Comparison of ENCODE assay signal across 25 mouse cellular contexts in genomic region chr1:54480491-54480890, GRCm38 (mm10).
"Had no signal": no experiment of that assay in that cellular context is flagged by ENCODE, and none has a peak within 500 bp of the region (broad histone marks: within the 10 kb centered on the region; RNA-seq: fewer than 3 reads in every experiment).

No protein-coding gene starts in this region.

- H3K27me3 ChIP-seq: heart, embryonic 12.5 days; hindbrain, embryonic 12.5 days; intestine, embryonic 15.5 days; limb, embryonic 13.5 days; limb, embryonic 15.5 days; liver, embryonic 12.5 days had no signal

- H3K9me3 ChIP-seq: heart, embryonic 12.5 days; hindbrain, embryonic 12.5 days; intestine, embryonic 15.5 days; limb, embryonic 13.5 days; limb, embryonic 15.5 days; liver, embryonic 12.5 days had no signal

- ATAC-seq: hindbrain, embryonic 16.5 days; inflammation-experienced regulatory T-cells, adult 6 months; intestine, embryonic 15.5 days; intestine, postnatal 0 days; liver, embryonic 12.5 days had no signal

- H3K4me1 ChIP-seq: heart, embryonic 12.5 days; hindbrain, embryonic 10.5 days; hindbrain, embryonic 12.5 days; intestine, embryonic 15.5 days; limb, embryonic 13.5 days; limb, embryonic 15.5 days; liver, embryonic 12.5 days had no signal

- H3K4me3 ChIP-seq: heart, adult 2 months; heart, embryonic 12.5 days; hindbrain, embryonic 10.5 days; hindbrain, embryonic 12.5 days; intestine, embryonic 15.5 days; layer of hippocampus, adult 2 months; limb, embryonic 13.5 days; limb, embryonic 15.5 days; liver, embryonic 12.5 days had no signal

- H3K36me3 ChIP-seq: intestine, embryonic 15.5 days had no signal

- DNase-seq: gastrocnemius, postnatal 14 days; gastrocnemius, postnatal 36 days; heart, adult 11 months; heart, adult 2 months; heart, postnatal 10 days; heart, postnatal 4 days; kidney, adult 18-20 months; kidney, adult 8-10 months; kidney, postnatal 10 days; kidney, postnatal 25 days; kidney, postnatal 4 days; layer of hippocampus, adult 9-11 months; layer of hippocampus, postnatal 36 days; left cerebral cortex, postnatal 4 days had no signal
